Mouse (Mus musculus) neutrophil, adult 65 days (primary cell): Measurements from ENCODE around the gene Arl5b. TPM values are rescaled to one million over a fixed set of nuclear protein-coding genes. Genes with fewer than 3 reads are reported as not detected.

Experiments
- total RNA-seq: library from RNA; stranded (reverse); gene quantifications from 2 replicates; pipeline ENCODE4 v1.2.4, GENCODE M21; 2023

Arl5b gene
- 81.8 and 124 TPM in 2 replicates for total RNA-seq

GRCm38 (mm10) chr2:15049117-15049873 lies at the start of gene Arl5b:
Gene Arl5b (plus strand): TSS chr2:15049395.

GRCm38 (mm10) chr2:15054945-15055637 lies 5.9 kb downstream of the Arl5b start, which contains the start of gene Nsun6:
Gene Nsun6 (minus strand): TSS chr2:15055069.

Other genes with a start within 250 kb of the Arl5b start
- gene Nsun6, start 5.7 kb downstream of the Arl5b start, total RNA-seq, result 7.5 and 11.4 TPM in 2 replicates